Mouse (Mus musculus): ENCODE data around the gene Mrpl48. TPM values are rescaled to one million over a fixed set of nuclear protein-coding genes. Genes with fewer than 3 reads are reported as not detected.

The Mrpl48 gene
- polyA plus RNA-seq (2015; fragmentation: Nextera tagmentation; extraction: Ambion mirVana), result 80.9 and 89.0 TPM in 2 replicates

- H3K27ac ChIP-seq, result peak within 1 kb of the TSS; percentile 99
- H3K27me3 ChIP-seq, result peaks cover 9% of the 10 kb centered on the region; the same call in 1 of the 2 replicates
- peaks cover 20% of the 10 kb centered on the region for H3K4me1 ChIP-seq (replicated peaks)
- under 1% methylated on average over 43 of the region's 43 CpGs for WGBS
- H3K36me3 ChIP-seq, result no peaks in the 10 kb centered on the region
- peak within 1 kb of the TSS; percentile 99 for H3K4me3 ChIP-seq (replicated peaks)
- H3K9ac ChIP-seq (replicated peaks), result peak within 1 kb of the TSS; percentile 100
- peak within 1 kb of the TSS; percentile 72 for H3K4me2 ChIP-seq (replicated peaks)
- no peaks in the 10 kb centered on the region for H3K9me3 ChIP-seq
- peak; percentile 55 for ATAC-seq
Observed at GRCm38 (mm10) chr7:100608130-100608741, at the start of gene Mrpl48. TSS of gene Mrpl48 (minus strand) at chr7:100608301.

GRCm38 (mm10) chr7:100656739-100657138, 48.6 kb upstream of the Mrpl48 start:
- Histone ChIP-seq H3K27ac (no peak overlapping the region; the same call in 1 of the 2 replicates), H3K27me3 (no peaks in the 10 kb centered on the region), H3K4me1 (replicated peaks) (peaks cover 19% of the 10 kb centered on the region), H3K9ac (replicated peaks) (0 out of 2 replicates have a peak overlapping the region, but pooled peaks have one; percentile 23), H3K4me2 (replicated peaks) (no peak overlapping the region), H3K9me3 (no peaks in the 10 kb centered on the region), H3K4me3 (replicated peaks) (no peak overlapping the region), H3K36me3 (no peaks in the 10 kb centered on the region)
- ATAC-seq, result no peak
- 56% methylated on average over 5 of the region's 5 CpGs for WGBS

GRCm38 (mm10) chr7:100654441-100654840, 46.3 kb upstream of the Mrpl48 start:
- ATAC-seq, result no peak
- H3K4me1 ChIP-seq (replicated peaks), result peaks cover 19% of the 10 kb centered on the region
- WGBS, result 87% methylated on average over 8 of the region's 8 CpGs
- peak overlapping the region; percentile 63 for H3K27ac ChIP-seq
- no peak overlapping the region for H3K4me3 ChIP-seq (replicated peaks)
- no peak overlapping the region for H3K4me2 ChIP-seq (replicated peaks)
- H3K9me3 ChIP-seq, result no peaks in the 10 kb centered on the region
- no peaks in the 10 kb centered on the region for H3K27me3 ChIP-seq
- 0 out of 2 replicates have a peak, but pooled peaks cover 6% of the 10 kb centered on the region for H3K36me3 ChIP-seq
- no peak overlapping the region for H3K9ac ChIP-seq (replicated peaks)

- H3K4me2 ChIP-seq (replicated peaks), result no peak overlapping the region
Observed at GRCm38 (mm10) chr7:100653480-100654266, 45.6 kb upstream of the Mrpl48 start.

GRCm38 (mm10) chr7:100651011-100651410, 42.9 kb upstream of the Mrpl48 start:
- no peak for ATAC-seq
- Histone ChIP-seq H3K4me3 (replicated peaks) (no peak overlapping the region), H3K27me3 (no peaks in the 10 kb centered on the region), H3K36me3 (0 out of 2 replicates have a peak, but pooled peaks cover 11% of the 10 kb centered on the region), H3K4me1 (replicated peaks) (peaks cover 15% of the 10 kb centered on the region), H3K9ac (replicated peaks) (no peak overlapping the region), H3K4me2 (replicated peaks) (no peak overlapping the region), H3K27ac (no peak overlapping the region), H3K9me3 (no peaks in the 10 kb centered on the region)
- WGBS, result 83% methylated on average over 4 of the region's 4 CpGs

More at GRCm38 (mm10) chr7:100653480-100654266, 45.6 kb upstream of the Mrpl48 start:
- Histone ChIP-seq H3K27ac (peak overlapping the region; percentile 63), H3K4me3 (replicated peaks) (no peak overlapping the region), H3K27me3 (no peaks in the 10 kb centered on the region), H3K9me3 (no peaks in the 10 kb centered on the region), H3K9ac (replicated peaks) (no peak overlapping the region), H3K4me1 (replicated peaks) (peaks cover 19% of the 10 kb centered on the region), H3K36me3 (0 out of 2 replicates have a peak, but pooled peaks cover 11% of the 10 kb centered on the region)
- 59% methylated on average over 9 of the region's 9 CpGs for WGBS
- ATAC-seq, result peak; percentile 88

GRCm38 (mm10) chr7:100650421-100650820, 42.3 kb upstream of the Mrpl48 start:
- Histone ChIP-seq H3K27me3 (no peaks in the 10 kb centered on the region), H3K4me2 (replicated peaks) (no peak overlapping the region), H3K36me3 (0 out of 2 replicates have a peak, but pooled peaks cover 11% of the 10 kb centered on the region), H3K4me1 (replicated peaks) (peaks cover 15% of the 10 kb centered on the region), H3K4me3 (replicated peaks) (no peak overlapping the region), H3K9me3 (no peaks in the 10 kb centered on the region), H3K27ac (no peak overlapping the region), H3K9ac (replicated peaks) (no peak overlapping the region)
- ATAC-seq, result no peak
- WGBS, result 86% methylated on average over 6 of the region's 6 CpGs

- WGBS, result 80% methylated on average over 8 of the region's 8 CpGs
- Histone ChIP-seq H3K27me3 (no peaks in the 10 kb centered on the region), H3K4me2 (replicated peaks) (no peak overlapping the region), H3K9ac (replicated peaks) (no peak overlapping the region), H3K4me3 (replicated peaks) (no peak overlapping the region), H3K27ac (no peak overlapping the region), H3K4me1 (replicated peaks) (peaks cover 15% of the 10 kb centered on the region), H3K36me3 (0 out of 2 replicates have a peak, but pooled peaks cover 11% of the 10 kb centered on the region), H3K9me3 (no peaks in the 10 kb centered on the region)
- no peak for ATAC-seq
Observed at GRCm38 (mm10) chr7:100649826-100650225, 41.7 kb upstream of the Mrpl48 start.

- no peak overlapping the region for H3K27ac ChIP-seq
- WGBS, result 89% methylated on average over 4 of the region's 4 CpGs
- no peak overlapping the region for H3K4me2 ChIP-seq (replicated peaks)
- H3K4me3 ChIP-seq (replicated peaks), result no peak overlapping the region
- H3K9ac ChIP-seq (replicated peaks), result no peak overlapping the region
- ATAC-seq, result no peak
- no peaks in the 10 kb centered on the region for H3K27me3 ChIP-seq
- H3K36me3 ChIP-seq, result 0 out of 2 replicates have a peak, but pooled peaks cover 11% of the 10 kb centered on the region
- H3K4me1 ChIP-seq (replicated peaks), result peaks cover 10% of the 10 kb centered on the region
- no peaks in the 10 kb centered on the region for H3K9me3 ChIP-seq
Observed at GRCm38 (mm10) chr7:100649095-100649494, 41.0 kb upstream of the Mrpl48 start.

GRCm38 (mm10) chr7:100645147-100645546, 37.0 kb upstream of the Mrpl48 start:
- H3K9me3 ChIP-seq, result no peaks in the 10 kb centered on the region

GRCm38 (mm10) chr7:100642413-100642812, 34.3 kb upstream of the Mrpl48 start:
- Histone ChIP-seq H3K27ac (no peak overlapping the region), H3K4me3 (replicated peaks) (no peak overlapping the region), H3K4me1 (replicated peaks) (no peaks in the 10 kb centered on the region), H3K4me2 (replicated peaks) (no peak overlapping the region), H3K9me3 (no peaks in the 10 kb centered on the region), H3K9ac (replicated peaks) (no peak overlapping the region), H3K36me3 (peaks cover 15% of the 10 kb centered on the region), H3K27me3 (no peaks in the 10 kb centered on the region)
- ATAC-seq, result no peak
- WGBS, result 92% methylated on average over 4 of the region's 4 CpGs

More at GRCm38 (mm10) chr7:100645147-100645546, 37.0 kb upstream of the Mrpl48 start:
- H3K27me3 ChIP-seq, result no peaks in the 10 kb centered on the region
- no peaks in the 10 kb centered on the region for H3K4me1 ChIP-seq (replicated peaks)
- H3K36me3 ChIP-seq, result 0 out of 2 replicates have a peak, but pooled peaks cover 16% of the 10 kb centered on the region
- no peak overlapping the region for H3K4me3 ChIP-seq (replicated peaks)
- no peak overlapping the region for H3K4me2 ChIP-seq (replicated peaks)
- 26% methylated on average over 3 of the region's 3 CpGs for WGBS
- no peak overlapping the region for H3K9ac ChIP-seq (replicated peaks)
- no peak overlapping the region for H3K27ac ChIP-seq
- peak; percentile 60 for ATAC-seq

GRCm38 (mm10) chr7:100637657-100638056, 29.6 kb upstream of the Mrpl48 start:
- 8% methylated on average over 1 of the region's 1 CpGs for WGBS
- no peak for ATAC-seq
- H3K27ac ChIP-seq, result no peak overlapping the region
- peaks cover 30% of the 10 kb centered on the region for H3K36me3 ChIP-seq
- H3K27me3 ChIP-seq, result no peaks in the 10 kb centered on the region
- no peaks in the 10 kb centered on the region for H3K9me3 ChIP-seq
- no peak overlapping the region for H3K4me3 ChIP-seq (replicated peaks)
- H3K4me2 ChIP-seq (replicated peaks), result no peak overlapping the region
- no peaks in the 10 kb centered on the region for H3K4me1 ChIP-seq (replicated peaks)
- no peak overlapping the region for H3K9ac ChIP-seq (replicated peaks)

GRCm38 (mm10) chr7:100624538-100624937, 16.4 kb upstream of the Mrpl48 start:
- H3K36me3 ChIP-seq, result 0 out of 2 replicates have a peak, but pooled peaks cover 5% of the 10 kb centered on the region
- no peak overlapping the region for H3K4me2 ChIP-seq (replicated peaks)
- H3K4me3 ChIP-seq (replicated peaks), result no peak overlapping the region
- H3K4me1 ChIP-seq (replicated peaks), result peaks cover 7% of the 10 kb centered on the region; the same call in 1 of the 2 replicates
- ATAC-seq, result no peak
- WGBS, result 65% methylated on average over 3 of the region's 3 CpGs
- no peaks in the 10 kb centered on the region for H3K27me3 ChIP-seq
- no peak overlapping the region for H3K27ac ChIP-seq
- no peak overlapping the region for H3K9ac ChIP-seq (replicated peaks)
- no peaks in the 10 kb centered on the region for H3K9me3 ChIP-seq
